Mouse (Mus musculus) testis, adult 2 months (tissue): ENCODE measurements around the gene Epas1.

Experiments
- CTCF ChIP-seq: fragments of 200-500 bp; IDR thresholded peaks from 2 replicates; pipeline ENCODE4 v1.5.1; 2012; ENCODE audit warnings: low read depth, mild to moderate bottlenecking, inconsistent platforms, low read length, moderate library complexity; ENCODE audit not compliant: control insufficient read depth, insufficient read depth, insufficient replicate concordance
- POLR2A ChIP-seq: fragments of 200-500 bp; IDR thresholded peaks from 2 replicates; pipeline ENCODE4 v1.6.1; 2012; ENCODE audit warnings: low read depth, mild to moderate bottlenecking, inconsistent platforms, low read length, moderate library complexity; ENCODE audit not compliant: control insufficient read depth

DNA sequence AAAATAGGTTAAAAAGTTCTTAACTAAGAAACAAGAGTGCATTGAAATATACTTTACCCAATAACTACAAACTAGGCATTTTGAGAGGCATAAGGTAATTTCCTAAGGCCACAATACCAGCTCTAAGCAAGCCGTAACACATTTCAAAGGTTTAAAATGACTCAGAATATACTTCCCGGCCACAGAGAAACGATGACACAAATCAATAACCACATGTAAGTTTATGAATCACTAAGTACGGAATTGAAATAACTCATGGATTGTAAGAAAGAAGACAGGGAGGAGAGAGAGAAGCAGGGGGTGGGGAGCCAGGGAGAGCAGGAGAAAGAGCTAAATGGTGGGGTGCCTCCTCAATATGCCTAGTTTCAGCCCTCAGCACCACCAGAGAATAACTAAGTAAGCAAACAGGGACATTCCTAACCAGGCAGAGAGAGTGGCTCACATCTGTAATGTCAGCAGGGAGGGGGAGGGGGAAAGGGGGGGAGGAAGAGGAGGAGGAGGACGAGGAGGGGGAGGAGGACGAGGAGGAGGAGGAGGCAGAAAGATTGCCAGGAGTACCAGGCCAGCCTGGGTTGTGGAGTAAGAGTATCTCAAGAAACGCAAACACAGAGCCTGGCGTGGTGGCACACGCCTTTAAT lies 97.3 kb downstream of the Epas1 start:
- no peak for TF ChIP-seq CTCF
- no peak for TF ChIP-seq POLR2A
